Mouse (Mus musculus) CD4-positive naive resting alpha-beta T cell, adult 57 days (primary cell): ENCODE measurements around the gene Zfp943. TPM values are rescaled to one million over a fixed set of nuclear protein-coding genes. Genes with fewer than 3 reads are reported as not detected.

Experiments used
- total RNA-seq: library from RNA; stranded (reverse); gene quantifications from one replicate; pipeline ENCODE4 v1.2.4, GENCODE M21; 2023

Zfp943 gene
- total RNA-seq = 17.8 TPM

DNA sequence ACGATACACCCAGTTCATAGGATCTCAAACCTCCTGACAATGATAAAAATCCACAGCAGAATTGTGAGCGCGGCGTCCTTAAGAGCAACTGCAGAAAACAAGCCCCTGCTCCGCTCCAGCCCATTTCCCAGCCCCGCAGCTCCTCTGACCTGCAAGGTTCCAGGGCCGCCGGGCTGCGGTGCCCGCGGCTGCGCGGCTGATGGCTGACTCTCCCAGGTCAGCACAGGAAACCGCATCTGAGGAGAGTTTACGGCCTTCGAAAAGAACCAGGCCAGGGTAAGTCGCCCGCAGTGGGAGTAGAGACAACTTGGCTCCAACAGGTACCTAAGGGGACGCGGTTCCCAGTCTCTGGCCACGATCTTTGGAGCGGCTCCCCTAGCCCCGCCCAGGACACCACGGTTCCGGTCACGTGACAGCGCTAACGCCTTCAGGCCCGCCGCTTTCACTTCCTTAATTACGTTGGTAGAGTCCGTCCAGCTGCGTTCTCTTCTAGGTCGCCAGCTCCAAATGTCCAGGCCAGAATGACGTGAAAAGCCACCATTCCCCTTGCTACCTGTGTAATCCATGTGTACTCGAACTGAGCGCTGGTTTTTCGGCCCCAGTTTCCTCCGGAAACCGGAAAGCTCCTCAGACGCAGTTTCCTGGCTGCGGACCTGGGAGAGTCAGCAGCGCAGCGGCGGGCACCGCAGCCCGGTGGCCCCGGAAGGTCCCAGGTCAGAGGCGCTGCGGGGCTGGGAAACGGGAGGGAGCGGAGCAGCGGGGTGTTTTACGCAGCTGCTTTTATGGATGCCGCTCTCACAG, at the start of gene Zfp943, which contains the start of gene Zfp942:
Zfp943 (plus strand) TSS at position 446 of the 801 bp plus-strand sequence.
Zfp942 (minus strand) TSS at position 358 of the 801 bp plus-strand sequence.

Other genes starting within 250 kb of the Zfp943 start
- gene Zfp229, start 231.8 kb upstream of the Zfp943 start, total RNA-seq = 0.95 TPM
- gene Zfp820, start 116.8 kb upstream of the Zfp943 start, total RNA-seq = 0.56 TPM
- gene Zfp995, start 52.6 kb upstream of the Zfp943 start, total RNA-seq = 7.4 TPM
- gene Zfp942, start 88 bp upstream of the Zfp943 start, total RNA-seq = 23.8 TPM
- gene Zfp947, start 203.6 kb downstream of the Zfp943 start, total RNA-seq = 0.21 TPM